Mouse (Mus musculus) adrenal gland (tissue): ENCODE data around the gene Gsk3a.

Experiments used
- intact Hi-C: fragments of 180-260 bp; cut with DNase I; formaldehyde crosslinking; loops from one replicate; pipeline ENCODE4 v1.15.1; 2025

The Gsk3a gene

DNA sequence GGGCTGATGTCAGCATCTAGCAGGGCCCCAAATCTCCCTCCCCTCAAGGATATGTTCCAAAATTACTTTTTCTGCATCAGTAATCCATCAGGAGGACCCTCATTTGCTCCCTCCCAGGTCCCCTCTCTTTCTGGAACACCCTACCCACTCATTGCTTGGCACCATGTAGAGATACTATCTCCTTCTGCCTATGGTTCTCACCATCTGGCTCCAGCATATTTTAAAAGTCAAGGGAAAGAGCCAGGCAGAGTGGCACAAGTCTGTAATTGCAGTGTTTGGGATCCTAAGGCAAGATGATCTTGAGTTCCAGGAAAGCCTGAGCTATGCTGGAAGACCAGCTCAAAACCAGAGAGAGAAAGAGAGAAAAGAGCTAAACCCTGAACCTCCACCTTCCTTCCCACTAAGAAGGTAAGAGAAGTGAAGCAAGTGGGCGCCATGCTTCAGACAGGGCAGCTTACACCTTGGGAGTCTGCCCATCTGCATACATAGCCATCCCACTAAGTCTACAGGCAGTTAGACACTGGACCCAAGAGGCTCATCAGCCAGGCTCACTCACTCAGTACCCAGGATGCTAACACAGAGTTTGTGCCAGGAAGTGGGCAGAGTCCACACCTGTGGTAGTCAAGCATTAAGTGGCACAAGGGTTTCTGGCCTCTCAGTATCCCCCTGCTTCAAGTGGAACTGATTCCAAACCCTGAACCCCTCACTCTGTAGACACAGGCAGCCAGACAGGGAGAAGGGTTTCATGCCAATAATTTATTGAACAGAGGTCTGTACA is 9.9 kb downstream of the Gsk3a start:
- intact Hi-C loops = no loop called here

DNA sequence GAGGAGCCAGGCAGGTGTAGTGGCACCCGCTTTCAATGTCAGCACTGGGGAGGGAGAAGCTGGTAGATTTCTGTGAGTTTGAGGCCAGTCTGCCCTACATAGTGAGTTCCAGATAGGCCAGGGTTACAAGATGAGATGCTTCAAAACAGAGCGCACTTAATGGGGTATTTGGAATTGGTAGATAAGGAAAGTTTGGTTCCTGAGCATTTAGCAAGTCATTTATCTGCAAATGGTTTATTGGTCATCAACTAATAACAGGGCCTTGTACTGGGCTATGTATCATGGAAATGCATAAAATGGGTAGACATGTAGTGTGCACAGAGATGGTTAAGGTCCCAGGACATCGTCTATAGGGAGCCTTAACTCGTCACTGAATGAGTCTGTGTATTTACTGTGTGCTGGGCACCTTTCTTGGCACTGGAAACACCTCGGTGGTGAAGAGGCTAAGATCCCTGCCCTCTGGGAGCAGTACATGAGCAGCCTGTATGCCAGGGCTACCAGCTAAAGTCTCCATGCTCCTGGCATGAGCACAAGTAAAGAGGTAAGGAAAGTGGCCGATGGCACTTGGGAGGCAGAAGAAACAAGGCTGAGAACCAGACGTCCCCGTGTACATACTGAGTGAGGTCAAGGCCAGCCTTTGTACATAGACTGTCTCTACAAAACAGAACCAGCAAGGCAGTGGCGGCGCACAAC is 15.2 kb downstream of the Gsk3a start:
- intact Hi-C loops = no loop called here

DNA sequence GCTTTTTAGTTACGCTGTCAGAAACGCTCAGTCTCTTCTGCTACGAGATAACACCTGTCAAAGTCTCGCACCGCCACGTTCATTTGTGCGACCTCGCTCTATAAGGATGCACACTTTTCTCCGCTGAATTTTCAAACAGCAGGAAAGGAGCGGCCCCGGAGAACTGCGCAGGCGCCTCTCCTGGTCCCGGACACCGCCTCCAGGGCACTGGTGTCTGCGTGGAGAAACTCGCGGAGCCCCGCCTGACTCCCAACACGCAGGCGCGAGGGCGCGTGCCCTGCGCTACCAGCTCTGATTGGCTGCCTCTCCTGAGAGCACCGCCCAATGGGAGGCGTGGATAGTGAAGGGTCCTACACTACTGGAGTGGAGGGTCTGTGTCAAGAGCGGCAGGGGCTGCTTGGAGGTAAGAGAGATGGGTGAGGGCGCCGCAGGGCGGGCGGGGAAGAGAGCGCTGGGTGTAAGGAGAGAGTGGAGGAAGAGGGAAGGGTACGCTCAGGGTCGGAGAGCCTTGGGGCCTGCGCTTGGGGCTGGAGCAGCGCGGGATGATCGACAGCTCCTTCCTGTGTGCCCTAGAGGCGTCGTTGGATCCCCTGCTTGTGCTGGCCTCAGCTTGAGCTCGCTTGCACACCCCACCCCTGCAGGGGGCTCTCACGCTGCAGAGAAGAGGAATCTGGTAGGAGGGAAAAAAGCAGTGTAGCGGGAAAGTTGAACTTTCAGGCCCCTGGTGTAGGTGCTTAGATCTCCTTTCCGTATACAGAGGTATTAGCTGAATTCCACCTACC is 16.4 kb downstream of the Gsk3a start, which contains the start of gene Zfp526:
Zfp526 (plus strand) TSS at position 324 of the 782 bp plus-strand sequence.
- intact Hi-C loops = no loop called here

DNA sequence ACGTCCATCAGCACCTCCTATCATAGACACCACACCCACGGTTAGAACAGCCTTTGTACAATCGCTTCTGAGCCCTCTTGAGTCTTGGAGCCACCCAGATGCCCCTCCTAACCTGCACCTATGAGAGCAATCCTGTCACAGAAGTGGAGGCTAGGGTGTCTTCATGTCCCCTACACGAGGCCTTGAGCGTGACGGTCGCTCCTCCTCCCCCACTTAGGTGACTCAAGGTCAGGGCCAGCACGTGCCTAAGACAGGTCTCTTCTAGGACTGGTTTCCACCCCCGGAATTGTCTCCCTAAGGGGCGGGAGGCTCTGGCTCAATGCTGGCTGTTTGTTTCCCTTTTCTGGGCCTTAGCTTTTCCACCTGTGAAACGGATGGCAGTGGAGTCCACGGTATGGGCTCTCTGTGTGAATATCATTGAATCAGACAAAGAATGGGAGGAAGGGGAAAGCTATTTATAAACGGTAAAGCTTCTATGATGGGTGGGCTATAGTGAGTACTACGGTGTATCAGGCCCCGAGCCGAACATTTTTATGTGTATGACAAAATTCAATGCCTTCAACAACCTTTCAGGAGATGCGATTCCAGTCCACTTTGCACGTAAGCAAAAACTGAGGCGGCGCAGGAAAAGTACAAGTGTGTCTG is 17.1 kb downstream of the Gsk3a start, which contains the start of gene Dedd2:
Dedd2 (minus strand) TSS at position 159 of the 645 bp plus-strand sequence.
- intact Hi-C loops = no loop called here

DNA sequence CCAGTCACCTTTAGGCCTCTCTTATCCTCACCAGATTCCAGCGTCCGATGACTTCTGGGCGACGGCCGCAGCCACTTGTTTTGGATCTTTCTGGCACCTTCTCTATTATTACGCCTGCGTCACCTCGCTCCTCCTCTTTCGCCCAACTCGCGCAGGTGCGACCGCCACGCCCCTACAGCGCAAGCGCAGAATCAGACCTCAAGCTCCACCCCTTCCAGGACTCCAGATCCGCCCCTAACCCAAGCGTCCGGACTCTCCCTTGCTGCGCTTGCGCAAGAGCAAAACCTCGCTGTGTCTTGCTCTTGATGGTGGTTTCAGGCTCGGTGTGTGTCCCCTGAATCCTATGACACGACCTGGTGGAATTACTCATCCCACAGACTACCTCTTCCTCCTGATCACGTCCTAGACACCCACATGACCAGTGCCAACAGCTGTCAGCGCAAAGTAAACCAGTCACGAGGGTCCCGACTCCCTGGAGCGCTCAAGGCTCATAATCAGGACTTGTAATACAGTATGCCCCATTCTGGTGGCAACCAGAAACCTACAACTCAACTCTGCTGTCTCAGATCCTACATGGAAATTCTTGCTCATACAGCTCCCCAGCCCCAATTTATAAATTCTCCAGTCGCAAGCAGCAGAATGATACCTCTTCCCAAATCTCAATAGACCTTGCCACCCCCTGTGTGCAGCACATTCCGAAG is 17.7 kb downstream of the Gsk3a start:
- intact Hi-C loops = no loop called here

DNA sequence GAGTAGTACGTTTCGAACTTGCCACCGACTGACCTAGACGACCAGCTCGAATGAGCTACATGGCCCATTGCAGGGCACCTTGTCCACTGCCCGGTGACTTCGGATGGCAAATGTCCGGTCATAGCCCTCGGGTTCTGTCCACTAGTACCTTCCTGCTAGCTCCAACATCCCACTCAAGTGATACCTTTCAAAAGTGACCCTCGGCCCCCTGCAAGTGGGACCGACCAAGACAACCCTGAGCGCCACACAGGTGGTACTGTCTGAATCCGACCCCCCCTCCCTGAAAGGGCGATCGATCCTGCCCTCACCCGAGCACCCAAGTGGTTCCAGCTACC is 18.3 kb downstream of the Gsk3a start:
- intact Hi-C loops = no loop called here

DNA sequence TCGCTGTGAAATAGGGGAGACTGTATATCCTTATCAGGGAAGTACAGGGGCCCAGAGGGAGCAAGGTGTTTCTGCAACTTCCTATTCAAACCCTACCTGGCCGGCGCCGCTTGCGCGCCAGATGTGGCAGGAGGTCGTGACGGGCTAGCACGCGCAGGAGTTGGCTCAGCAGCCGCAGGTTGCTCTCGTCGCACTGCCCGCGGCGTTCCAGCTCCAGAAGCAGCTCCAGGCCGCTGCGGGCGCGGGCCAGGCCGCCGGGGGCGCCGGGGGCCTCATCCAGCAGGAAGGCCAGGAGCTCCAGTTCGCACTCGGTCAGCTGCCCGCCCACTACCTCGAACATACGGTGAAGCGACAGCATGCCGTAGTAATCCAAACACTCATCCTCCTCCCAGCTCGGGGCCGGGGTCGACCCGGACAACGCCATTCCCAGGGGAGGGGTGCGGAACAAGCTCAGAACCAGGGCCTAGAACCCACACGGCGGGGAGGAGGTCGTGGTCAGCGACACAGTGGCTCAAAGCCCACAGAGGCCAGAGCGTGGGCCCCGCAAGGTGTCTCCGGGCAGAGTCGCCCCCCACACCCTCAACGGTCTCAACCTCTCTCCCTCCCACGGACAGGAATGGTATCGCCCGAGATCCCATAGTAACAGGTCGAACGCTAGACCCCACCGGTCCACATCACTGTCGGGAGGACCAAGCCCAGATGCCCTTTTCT is 18.8 kb downstream of the Gsk3a start:
- intact Hi-C loops = no loop called here

DNA sequence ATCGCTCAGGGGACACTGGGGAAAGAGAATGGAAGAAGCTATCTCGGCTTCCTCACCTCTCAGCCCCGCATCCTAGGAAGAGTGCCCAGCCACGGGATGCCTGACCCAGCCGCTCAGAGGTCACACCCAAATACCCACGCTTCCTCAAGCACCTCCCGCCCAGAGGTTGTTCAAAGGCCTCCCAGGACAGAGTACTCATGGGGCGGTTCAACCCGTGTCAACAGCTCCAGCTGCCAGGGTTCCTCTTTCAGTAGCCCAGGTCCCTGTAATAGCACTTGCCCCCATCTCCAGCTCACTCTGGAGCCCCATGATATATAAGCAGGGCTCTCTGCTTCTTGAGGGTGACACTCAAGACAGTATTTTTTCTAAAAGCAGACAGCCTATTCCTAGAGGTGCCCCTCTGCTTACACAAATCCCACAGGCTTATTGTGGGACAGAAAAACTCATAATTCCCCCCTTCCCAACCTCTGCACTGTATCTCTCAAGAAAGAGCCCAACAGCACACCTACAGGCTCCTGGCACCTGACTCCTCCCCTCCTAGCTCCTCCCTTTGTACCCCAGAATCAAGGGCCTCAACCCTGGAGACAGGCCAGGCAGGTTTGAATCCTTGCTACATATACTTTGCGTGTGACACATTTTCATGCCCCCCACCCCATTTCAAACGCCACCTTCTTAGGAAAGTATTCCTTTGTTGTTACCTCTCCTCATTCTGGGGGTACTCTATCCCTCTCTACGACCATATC is 19.8 kb downstream of the Gsk3a start:
- intact Hi-C loops = no loop called here

DNA sequence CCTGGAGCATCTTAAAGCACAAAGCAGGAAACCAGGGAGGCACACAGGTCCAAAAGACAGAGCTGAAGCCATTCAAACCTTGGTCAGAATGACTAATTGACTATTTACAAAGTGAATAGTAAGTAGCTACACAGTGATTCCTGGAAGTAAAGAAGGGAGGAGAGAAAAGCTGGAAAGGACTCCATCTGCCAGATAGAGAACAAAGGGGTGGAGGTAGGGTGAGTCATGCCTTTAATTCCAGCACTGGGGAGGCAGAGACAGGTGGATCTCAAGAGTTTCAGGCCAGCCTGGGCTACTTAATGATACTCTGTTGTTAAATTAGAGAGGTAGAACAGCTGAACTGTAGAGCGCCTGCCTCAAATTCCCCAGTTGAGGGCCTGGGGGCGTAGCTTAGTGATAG is 23.5 kb downstream of the Gsk3a start:
- intact Hi-C loops = no loop called here

DNA sequence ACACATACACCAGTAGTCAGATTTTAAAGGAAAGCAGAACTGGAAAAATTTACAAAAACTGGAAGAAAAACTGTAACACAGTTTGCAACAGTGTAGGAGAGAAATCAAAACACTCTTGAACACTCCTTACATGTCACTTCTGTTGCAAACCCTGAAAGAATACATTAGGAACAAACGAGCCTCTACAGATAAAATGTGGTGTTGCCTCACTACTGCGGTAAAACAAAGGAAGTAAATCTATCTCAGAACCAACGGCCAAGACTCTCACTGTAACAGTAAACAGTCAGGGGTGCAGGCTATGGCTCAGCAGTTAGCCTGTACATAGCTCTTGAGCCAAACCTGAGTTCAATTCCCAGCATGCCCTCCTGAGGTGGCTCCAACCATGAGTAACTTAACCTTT is 24.6 kb downstream of the Gsk3a start:
- intact Hi-C loops = no loop called here

DNA sequence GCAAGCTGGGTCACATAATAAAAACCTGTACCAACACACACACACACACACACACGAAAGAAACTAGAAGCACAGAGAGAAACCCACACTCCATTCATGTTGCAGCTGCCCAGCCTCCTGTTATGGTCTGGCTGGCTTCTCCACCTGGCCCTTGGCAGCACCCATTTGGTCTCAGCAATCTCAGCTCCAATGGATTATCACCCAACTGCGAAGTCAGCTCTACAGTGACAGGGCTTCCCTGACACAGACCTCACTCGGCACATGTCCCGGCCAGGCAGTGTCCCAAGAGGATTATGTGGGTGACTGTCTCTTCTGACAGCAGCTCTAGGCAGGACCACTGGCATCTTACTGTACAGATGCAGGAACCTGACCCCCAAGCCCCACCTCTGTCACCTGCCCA is 27.2 kb downstream of the Gsk3a start:
- intact Hi-C loops = no loop called here

DNA sequence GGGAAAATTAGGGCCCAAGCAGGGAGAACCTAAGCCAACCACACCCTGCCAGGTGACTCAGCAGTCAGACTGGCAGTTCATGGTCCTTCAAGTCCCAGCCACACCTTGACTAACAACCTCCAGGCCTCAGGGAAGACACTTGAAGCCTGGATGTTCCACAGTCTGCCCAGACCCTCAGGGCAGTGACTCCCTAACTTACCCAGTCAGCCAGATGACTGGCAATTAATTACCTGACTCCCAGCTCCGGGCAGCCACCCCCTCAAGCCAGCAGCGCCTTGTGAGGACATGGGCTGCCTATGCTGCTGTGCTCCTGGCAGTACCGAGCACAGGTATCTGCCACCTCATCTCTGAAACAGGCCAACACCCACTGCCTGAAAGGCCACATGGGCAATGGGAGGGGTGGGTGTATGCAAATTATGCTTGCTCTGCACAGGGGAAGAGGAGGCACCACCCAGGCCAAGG is 28.5 kb downstream of the Gsk3a start:
- intact Hi-C loops = no loop called here

DNA sequence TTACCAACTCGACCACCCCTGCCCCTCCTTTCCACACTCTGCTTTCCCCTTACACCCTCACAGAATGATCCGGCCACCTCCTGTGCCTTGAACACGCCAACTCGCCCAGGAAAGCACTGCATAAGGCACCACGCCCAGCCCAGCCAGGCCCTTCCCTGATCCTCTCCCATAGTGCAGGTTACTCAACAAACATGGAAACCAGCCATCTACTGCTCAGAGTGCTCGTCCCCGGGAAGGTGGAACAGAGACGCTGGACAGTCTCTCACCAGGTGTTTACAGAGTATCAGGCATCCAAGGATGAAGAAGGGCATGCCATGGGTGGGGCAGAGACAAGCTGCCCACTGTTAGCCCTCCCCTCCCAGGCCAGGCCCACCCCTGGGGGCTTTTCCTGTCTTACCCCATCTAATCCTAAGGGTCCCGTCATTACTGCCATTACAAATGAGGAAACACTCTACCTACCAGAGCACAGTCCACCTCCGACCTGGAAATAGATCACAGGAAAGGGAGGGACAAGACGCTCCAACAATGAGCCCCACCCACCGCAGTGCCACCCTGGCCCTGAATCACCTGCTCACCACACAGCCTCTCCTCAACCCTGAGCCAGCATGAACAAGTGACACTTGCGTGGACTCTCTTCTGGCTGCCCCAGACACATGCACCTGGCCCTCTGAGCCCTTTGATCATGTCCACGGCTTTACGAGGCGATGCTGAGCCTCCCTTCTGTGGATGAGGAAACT is 31.4 kb downstream of the Gsk3a start:
- intact Hi-C loops = no loop called here

DNA sequence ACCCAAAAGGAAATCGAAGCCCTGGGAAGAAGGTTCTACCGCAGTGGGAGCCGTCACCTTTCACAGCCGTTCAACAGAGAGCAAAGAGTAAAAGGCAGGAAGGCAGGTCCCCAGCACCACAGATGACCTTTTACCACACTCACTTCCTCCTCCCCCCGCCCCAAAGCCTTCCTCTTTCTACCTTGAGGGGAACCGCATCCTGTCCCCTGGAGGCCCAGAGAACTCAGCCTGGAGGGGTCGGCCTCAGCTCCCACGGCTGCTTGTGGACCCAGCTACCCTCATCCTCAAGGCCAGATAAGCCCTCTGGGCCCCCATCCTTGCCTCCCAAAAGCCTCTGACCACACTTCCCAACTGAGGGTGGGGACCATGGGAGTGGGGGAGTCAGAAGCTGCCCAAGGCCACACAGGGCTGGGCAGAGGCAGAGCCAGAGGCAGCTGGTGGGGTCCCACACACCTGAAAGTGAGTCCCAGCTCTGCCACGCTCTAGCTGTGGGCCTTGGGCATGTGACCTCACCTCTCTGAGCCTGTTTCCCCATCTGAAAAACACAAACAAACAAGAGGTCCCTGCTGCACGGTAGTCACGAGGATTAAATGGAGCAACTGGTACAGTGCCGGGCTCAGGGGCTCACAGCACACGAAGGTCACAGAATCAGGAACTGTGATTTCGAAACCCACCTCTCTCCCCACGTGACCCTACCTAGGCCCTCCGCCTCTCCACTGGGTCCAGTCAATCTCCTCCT is 32.1 kb downstream of the Gsk3a start:
- intact Hi-C loops = no loop called here

DNA sequence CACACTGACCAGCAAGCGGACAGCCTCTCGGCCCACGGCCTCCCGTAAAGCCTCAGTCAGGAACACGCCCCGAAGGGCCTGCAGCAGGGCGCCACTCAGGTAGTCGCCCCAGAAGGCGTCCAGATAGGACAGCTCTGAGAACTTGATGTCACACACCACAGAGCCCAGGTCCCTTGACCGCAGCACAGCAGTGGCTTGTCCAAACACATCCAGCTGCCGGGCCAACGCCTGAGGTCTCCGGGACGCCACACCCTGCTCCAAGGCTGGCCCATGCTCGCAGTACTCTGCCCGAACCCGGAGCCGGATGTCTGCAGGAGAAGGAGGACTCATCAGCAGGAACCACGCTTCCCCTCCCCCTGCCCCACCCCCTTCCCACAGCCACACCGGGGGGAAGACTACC is 34.0 kb downstream of the Gsk3a start:
- intact Hi-C loops = no loop called here

DNA sequence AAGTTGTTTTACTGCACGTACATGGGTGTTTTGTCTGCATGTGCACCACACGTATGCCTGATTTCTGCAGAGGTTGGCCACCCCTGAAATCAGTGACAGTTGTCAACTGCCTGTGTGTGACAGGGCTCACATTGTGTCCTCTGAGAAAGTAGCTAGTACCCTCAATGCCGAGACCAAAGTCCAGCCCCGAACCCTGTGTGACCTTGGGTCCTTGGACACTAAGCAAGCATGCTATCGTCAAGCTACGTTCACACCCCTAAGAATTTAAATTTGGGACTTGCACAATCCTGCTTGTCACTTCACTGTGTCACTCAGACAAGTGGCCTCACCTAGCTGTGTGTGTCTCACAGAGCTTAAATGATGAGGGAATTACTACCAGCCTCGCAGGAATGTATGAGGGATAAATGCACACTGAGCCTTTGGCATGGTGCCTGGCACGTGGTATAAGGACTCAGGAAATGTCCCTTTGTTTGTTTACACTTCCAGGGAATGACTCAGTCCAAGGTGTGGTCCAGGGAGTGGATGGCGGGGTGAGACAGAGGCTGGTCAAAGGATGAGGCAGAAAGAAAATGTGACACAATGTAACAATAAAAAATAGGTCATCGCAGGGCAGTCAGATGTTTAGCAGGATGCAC is 40.1 kb downstream of the Gsk3a start:
- intact Hi-C loops = no loop called here

DNA sequence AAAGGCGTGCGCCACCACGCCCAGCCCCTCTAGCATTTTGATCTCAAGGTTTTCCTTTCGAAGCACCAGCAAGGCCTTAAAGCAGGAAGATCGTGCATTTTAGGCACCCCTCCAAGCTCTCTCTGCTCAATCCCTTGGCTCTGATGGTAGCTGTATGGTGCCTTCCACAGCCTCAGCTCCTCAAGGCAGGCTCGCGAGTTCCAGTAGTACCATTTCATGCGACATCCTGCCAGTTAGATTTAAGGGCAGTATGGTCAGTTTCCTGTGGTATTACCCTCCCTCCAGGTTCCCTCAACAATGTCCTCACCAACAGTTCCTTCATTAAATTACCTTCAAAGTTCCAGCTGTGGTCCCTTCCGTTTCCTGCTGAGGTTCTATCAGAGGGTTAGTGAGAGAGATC is 41.5 kb downstream of the Gsk3a start:
- intact Hi-C loops = no loop called here

DNA sequence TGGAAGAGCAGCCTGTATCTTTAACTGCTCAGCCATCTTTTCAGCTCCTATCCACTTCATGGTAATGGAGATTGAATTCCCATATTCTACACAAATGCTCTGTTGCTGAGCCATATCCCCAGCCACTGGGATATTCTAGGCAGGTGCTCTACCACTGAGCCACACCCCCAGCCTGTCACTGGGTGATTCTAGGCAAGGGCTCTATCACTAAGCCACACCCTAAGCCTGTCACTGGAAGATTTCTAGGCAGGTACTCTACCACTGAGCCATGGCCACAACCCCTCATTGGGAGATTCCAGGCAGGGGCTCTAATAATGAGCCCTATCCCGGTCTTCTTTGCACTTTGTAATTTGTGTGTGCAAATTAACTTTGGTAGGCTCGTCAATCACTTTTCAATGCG is 42.5 kb downstream of the Gsk3a start:
- intact Hi-C loops = no loop called here
